Mouse (Mus musculus): ENCODE measurements around the gene Trim9. TPM values are rescaled to one million over a fixed set of nuclear protein-coding genes. Genes with fewer than 3 reads are reported as not detected.

The Trim9 gene
- total RNA-seq, 2 experiments from 2014 or later = 0.18 to 0.21 TPM

DNA sequence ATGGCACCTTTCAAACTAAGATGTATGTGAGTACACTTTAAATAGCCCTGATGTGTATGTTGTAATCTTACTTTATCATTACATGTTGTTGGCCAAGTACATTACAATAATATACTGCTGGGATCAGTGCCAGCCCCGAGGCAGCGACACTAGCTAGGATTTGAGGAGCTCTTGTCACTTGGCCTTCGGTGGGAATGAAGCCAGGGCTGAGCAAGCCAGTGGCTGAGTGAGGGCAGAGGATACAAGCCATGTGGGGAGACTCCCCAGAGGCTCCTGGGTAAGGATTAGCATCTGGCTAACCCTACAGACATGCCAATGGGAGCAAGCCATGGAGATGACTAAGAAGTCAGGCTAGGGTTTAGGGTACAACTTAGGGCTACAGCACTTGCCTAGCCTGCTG lies 18.4 kb downstream of the Trim9 start:
- no peak for DNase-seq
- intact Hi-C loops (cut with DNase I; ENCODE audit: low total_unique reads) = no loop called here

DNA sequence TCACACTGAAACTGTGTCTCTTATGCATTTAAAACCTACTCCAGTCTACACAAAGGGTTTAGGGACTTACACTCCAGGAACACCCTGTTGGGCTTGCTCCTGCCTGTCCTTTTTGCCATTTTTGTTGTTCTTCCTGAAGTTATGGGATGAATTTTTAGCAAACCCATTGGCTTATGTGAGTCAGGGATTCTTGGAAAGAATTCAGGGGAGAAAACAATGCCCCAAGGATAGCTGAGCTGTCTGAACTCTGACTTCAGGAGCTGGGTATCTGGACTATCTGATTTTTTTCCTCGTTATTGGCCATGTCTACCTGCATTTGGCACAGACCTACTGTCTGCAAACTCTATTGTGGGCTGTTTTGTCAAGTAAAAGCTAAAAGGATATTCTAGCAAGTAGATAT lies 20.5 kb downstream of the Trim9 start:
- intact Hi-C loops (cut with DNase I; ENCODE audit: low total_unique reads) = no loop called here
- DNase-seq = no peak

DNA sequence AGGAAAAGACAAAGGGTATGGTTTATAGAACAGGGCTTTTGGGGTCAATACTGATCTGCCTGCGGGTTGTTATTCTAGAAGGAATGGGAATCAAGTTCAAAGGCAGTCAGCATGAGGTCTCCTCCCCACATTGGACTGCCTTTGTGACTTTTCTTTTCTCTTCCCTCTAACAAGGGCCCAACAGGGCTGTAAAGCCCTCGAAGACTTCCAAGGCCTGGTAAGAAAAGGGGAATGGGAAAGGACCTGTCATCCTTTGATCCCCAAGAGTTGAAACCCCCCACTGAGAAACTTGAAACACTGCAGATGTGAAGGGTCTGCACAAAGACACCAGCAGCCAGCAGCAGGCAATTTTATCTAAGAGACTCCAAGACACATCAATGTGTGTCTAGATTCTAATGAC lies 21.0 kb downstream of the Trim9 start:
- no peak for DNase-seq
- intact Hi-C loops (cut with DNase I; ENCODE audit: low total_unique reads) = no loop called here

DNA sequence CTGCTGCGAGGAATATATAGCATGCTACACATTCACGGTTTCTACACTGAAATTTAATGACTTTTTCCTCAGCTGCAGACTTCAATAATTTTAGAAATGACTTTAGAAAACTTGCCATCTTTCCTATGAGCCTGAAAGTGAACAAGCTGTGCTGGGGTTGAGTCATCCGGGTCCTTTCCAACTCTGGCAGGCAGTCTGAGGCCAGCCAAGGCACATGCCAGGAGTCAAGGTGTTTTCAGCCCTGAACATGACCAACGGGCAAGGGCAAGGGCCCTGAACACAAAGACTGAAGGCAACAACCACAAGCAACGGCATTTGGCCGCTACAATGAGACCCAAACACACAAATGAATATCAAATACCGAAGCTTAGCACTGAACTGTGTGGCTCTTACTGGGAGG lies 21.6 kb downstream of the Trim9 start:
- intact Hi-C loops (cut with DNase I; ENCODE audit: low total_unique reads) = no loop called here
- no peak for DNase-seq

DNA sequence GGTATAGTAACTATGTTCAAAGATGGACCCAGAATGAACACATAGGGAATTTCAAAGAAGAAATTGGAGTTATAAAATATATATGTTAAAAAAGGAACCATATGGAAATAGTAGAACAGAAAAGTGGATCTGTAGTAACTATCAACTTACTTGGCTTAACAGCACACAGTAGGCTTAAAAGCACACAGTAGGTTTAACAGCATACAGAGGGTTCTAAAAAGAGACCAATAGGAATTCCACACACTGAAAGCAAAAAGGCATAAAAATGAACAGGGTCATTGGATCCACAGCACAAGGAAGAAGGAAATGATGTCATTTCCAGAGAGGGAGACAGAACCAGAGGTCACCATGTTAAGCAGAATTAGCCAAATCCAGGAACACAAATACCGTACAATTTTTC lies 24.6 kb downstream of the Trim9 start:
- intact Hi-C loops (cut with DNase I; ENCODE audit: low total_unique reads) = no loop called here
- no peak for DNase-seq

DNA sequence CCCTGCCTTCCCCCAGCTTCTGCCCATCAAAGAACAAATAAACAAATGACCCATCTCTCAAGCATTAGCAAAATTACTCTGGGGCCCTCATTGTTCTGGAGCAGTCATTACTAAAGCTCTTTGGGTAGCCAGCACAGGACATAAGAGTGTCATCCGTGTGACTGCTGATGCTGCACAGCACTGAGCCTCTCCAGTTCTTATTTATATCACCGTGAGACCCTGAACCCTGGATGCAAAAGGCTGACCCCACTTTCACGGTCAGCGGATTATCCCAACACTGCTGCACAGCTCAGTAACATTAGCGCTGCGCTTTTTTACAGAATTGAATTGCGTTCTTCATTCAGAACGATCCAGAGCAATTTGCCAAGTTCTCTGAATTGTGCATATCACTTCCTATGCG lies 31.3 kb downstream of the Trim9 start:
- intact Hi-C loops (cut with DNase I; ENCODE audit: low total_unique reads) = no loop called here
- no peak for DNase-seq

DNA sequence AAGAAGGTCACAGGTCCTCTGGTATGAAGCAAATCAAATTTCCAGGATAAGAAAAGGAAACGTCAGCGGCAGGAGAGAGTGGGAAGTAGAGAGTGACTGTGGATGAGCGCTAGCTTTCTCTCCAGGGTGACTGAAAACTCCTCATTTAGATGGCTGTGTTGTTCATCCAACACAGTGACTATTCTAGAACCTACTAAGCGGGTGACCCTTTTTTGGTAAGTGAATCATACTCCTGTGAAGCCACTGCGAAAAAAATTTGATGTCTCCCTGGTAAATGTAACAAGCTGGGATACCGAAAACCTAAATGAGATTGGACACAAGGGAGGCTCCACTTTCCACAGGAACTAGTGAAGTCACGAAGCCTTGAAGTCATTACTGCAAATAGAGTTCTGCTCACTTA lies 39.5 kb downstream of the Trim9 start:
- intact Hi-C loops (cut with DNase I; ENCODE audit: low total_unique reads) = no loop called here
- DNase-seq = no peak

DNA sequence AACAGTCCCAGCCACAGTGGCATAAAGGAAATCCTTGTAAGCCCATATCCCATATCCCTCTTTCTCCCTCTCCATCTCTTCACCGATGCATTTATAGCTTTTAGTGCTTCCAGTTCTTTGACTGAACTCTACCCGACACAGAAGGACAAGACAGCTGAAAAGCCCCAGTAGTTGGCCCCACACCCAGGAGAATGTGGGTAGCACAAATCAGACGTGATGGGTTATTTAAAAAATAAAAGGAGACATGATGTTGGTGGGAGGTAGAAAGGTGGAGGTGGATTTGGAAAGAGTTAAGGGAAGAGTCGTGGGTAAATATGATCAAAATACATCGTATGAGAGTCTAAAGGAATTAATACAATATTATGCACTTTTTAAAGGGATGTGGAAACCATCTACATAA lies 40.4 kb downstream of the Trim9 start:
- no peak for DNase-seq
- intact Hi-C loops (cut with DNase I; ENCODE audit: low total_unique reads) = no loop called here

DNA sequence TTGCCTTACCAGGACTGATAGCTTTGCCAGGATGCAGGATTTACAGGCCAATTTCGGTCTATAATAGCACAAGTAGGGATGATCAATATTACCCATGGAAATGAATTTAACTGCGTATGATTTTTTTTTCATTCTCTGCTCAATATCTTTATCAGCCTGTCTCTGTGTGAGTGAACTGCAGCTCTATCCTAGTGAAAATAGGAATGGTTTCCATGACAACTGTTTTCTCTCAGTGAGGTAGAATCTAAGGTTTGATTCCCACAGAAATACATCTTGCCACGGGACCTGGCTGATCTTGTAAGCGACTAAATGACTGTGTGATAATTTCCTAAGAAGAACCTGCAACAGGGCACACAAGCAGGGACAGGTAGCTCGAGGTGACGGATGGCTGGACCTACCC lies 43.4 kb downstream of the Trim9 start:
- intact Hi-C loops (cut with DNase I; ENCODE audit: low total_unique reads) = no loop called here
- DNase-seq = no peak

DNA sequence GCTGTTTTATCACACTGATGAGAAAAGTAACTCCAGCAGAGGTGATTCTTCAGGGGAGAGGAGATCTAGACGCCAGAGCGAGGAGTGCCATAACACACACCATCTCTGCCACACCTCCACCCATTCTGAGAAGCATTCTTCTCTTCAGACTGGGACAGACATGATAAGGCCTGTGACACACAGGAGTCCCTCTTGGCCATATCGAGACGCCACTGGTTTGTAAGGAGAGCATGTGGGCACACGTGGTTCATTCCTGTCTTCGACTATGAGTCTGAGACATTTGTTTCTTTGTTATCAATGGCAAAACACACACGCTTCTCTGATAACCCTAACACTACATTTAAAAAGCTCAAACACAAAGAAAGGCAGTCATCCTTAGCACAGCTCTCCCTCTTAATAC lies 43.9 kb downstream of the Trim9 start:
- DNase-seq = no peak
- intact Hi-C loops (cut with DNase I; ENCODE audit: low total_unique reads) = no loop called here

DNA sequence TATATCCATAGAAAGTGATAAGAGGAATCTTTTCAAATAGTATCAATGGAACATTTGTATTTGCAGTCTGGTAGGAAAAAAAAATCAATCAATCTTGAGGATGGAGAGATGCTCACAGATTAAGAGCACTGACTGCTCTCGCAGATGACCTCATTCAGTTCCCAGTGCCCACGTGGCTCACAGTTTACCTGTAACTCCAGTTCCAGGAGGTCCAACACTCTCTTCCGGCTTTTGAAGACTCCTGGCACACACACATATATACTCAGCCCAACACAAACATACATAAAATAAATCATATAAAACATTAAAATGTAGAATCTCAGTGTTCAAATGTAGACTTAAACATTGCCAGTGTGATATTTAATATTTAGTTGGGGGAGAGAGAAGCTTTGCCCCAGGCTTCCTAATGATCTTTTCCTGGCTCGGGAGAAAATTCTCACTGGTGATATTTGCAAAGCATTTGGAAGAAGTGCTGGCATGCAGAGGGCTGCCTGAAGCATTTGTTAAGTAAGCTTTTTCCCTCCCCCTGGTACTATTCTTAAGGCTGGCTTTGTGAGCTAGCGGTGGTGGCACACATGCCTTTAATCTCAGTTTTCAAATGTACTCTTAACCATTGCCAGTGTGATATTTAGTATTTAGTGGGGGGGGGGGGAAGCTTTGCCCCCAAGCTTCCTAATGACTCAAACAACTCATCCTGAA lies 45.2 kb downstream of the Trim9 start:
- DNase-seq = no peak
- intact Hi-C loops (cut with DNase I; ENCODE audit: low total_unique reads) = no loop called here

DNA sequence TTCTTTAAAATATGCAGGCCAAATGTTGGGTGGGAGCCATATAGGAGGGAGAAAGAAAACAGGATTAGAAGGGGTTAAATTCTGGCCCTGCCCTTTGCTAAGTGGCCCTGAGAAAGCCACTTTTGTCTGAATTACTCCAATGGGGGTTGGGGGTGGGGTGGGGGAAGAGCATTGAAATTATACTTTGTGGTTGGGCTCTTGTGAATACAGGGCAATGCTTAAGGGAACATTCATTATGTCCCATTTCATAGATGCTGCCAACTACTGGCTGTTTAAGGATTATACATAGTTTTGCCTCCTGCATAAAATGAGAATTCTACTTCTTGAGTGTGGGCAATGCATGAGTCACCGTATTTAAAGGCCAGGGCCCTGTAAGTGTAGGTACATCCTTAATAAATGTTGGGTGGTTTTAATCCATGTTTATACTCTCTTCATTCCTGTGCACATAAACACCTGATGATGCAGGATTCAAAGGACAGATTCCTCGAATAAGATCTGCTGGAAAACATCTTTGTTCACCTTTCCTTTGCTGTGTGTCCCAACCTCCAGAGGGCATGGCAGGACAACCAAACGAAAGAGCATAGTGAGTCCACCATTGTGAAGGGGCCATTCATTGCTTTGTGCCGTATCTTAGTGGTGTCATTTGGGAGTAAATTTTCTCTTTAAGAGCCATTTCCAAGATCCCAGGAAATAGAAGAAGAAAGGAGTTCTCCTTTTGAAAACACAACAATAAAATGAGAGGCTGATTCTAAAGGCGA lies 53.3 kb downstream of the Trim9 start:
- no peak for DNase-seq
- intact Hi-C loops (cut with DNase I; ENCODE audit: low total_unique reads) = no loop called here

DNA sequence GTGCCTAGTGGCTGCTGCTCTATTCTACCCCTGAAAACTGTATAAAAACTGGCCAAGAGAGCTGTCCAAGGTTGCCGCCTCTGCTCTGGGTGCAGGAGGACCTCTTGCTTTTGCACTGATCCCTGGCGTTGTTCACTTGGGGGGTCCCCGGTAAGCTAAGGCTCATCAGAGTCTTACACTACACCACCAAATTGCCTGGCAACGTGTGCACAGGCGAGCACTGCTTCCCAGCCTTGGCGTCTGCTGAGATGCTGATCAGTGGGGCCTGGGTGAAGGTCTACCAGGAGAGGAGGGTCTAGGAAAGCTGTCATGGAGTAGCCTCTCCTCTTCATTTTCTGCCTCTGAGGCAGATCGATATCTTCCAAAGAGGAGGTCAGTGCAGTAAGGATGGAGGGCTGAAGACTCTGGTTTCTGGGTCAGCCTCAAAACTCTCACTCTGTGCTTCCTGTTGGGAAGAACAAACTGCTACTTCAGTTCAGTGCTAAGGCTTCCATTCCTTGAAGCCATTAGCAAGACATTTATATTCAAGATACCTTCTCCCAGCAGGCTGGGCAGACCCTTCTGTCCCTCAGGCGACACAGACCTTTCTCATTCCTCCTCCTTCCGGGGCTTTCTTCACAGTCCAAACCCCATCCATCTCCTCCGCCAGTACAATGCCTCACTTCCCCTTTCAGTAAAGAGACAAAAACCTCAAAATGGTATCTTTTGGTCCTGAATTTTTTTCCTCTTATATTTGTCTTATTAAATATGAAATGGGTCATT lies 54.1 kb downstream of the Trim9 start:
- intact Hi-C loops (cut with DNase I; ENCODE audit: low total_unique reads) = no loop called here
- no peak for DNase-seq

DNA sequence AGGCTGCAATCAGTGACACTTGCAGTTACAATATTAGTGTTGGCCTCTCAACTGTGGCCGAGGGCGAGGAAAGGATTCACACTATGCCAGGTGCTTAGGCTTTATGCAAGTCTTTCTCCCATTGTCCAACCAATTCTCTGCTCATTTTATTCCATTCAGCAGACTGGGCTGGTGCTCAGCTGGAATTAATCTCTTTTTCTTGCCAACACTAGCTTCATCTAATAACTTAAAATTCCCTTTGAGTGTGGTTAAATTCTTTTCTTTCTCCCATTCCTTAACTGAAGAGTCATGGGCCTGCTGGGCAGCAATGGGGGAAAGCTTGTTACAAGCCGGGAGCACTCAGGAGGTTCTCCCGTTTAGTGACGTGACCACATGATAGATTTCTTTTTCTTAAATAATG lies 61.9 kb downstream of the Trim9 start:
- DNase-seq = no peak
- intact Hi-C loops (cut with DNase I; ENCODE audit: low total_unique reads) = no loop called here

DNA sequence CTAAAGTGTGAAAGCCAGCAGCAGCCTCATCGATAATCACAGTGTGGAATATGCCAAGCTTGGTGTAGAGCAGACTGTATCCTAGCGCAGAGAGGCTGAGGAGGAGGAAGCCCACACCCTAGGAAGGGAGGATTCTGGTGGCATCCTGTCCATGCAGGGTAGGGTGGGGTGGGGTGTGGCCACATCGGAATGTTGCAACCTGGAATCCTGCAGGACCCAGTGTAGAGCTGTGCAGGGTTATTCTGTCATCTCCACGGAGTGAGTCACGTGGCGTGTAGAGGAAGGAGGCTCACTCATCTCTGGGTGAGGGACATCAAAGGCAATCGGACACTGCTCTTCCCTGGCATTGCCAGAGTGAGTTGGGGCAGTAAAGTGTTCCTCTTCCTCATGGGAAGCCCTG lies 62.4 kb downstream of the Trim9 start:
- DNase-seq = no peak
- intact Hi-C loops (cut with DNase I; ENCODE audit: low total_unique reads) = no loop called here

DNA sequence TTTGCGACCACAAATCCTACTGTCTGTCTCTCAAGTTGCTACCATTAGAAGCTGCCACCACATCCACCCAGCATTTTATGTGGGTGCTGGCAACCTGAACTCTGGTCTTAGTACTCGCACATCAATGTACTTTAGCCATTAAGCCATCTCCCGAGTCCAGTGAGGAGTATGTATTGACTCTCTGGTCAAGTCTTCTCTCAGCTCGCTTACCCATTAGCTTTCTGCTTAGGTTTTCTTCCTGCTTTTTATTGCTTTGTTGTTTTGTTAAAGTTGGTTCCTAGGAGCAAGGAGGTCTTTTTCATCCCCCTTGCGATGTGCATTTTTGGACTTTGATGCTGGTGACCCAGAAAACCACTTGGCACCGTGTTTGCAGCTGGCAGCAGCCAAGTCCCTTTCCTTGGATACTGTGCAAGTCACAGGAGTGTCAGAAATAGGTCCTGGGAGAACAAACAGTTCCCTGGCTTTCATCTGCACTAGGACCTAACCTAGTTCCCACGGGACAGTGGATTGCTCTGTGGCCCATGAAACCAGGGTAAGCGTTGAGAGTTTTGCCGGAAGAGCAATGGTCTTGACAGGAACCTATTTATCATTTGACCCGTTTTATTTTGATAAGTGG lies 64.2 kb downstream of the Trim9 start:
- intact Hi-C loops (cut with DNase I; ENCODE audit: low total_unique reads) = no loop called here
- no peak for DNase-seq

DNA sequence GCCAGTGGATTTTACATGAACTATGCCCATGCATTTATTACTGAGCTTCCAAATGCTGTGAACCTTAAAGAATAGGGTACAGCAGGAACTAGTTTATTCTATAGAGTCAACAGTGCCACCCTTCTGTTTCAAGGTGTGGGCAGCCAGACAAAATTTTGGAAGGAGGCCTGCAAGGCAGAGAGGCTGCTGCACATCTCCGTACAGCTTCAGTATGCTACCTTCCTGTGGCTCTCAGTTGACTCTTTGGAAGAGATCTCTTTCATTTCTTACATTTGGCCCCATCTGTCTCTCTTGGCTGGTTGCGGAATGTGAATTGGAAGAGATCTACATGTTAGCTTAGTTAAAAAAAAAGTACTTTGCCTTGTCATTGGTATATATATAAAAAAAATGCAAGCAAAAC lies 66.5 kb downstream of the Trim9 start:
- intact Hi-C loops (cut with DNase I; ENCODE audit: low total_unique reads) = no loop called here
- DNase-seq = no peak

DNA sequence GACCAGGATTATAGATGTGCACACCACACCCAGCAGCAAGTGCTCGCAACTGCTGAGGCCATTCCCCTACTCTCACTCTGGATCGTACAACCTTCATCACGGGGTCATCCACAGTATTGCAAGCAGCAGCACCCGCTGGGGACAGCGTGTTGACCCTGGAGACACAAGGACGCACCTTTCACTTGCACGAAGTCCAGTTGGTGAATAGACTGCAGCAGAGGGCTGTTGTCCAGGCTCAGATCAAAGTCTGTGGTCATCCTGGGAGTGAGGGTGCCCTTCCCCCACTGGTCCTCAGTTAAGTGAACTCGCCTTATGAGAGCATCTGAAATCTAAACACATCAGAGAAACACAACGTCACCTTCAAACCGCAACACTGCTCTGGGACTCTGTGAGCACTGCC lies 67.0 kb downstream of the Trim9 start:
- no peak for DNase-seq
- intact Hi-C loops (cut with DNase I; ENCODE audit: low total_unique reads) = no loop called here

DNA sequence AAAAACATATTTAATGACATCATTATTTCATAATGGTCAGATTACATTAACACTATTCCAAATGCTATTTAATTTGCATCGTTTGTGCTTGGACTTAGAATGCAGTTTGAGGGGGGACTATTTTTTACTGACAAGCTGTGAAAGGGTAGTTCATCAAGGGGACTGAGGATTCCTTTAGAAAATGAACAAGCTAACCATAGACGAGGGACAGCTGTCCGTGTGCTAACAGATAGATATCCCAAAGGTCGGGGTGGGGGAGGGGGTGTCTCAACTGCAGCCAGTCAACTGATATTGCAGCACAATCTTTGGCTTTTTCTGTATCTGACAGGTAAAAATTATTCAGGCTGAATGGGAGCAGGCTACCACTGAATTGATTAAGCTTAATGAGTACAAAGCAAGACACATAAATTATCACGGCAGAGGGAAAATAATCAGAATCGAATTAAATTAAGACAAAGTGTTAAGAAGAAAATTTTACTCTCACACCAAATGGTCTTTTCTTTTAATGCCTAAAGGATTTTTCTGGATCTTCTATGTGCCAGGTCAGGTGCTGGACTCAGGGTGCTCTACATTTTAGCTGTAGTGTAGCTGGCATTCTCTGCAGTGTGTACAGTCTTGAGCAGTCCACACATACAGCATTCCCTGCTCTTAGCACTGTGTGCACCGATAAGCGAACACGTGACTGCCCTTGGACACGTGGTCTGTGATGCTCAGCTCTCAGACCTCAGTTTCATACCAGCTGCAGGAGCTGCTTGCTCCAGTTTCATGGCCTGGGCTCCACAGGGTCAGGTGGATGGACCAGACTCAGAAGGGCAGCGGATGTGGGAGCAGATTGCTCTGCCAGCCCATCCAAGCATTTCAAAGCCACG lies 70.1 kb downstream of the Trim9 start:
- intact Hi-C loops (cut with DNase I; ENCODE audit: low total_unique reads) = no loop called here
- DNase-seq = no peak

DNA sequence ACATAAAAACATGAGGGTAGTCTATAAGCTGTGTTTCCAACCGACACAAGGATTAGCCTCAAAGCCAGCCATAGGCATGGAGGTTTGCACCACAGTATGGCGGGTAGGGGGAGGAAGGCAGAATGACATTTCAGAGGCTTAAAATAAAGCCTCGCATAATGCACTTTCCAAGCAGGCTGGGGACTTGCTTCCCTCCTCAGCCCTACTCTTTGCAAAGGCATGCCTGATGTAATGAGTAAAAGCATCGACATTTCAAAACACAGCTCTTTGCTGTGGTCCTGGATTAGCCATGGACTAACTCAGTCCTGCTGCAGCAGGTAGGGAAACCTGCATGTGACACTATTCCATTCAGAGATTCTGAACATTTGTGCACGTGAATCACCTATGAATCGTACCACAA lies 77.7 kb downstream of the Trim9 start:
- intact Hi-C loops (cut with DNase I; ENCODE audit: low total_unique reads) = no loop called here

More for the DNA sequence above, 77.7 kb downstream of the Trim9 start:
- no peak for DNase-seq
